Mouse (Mus musculus) liver, postnatal 0 days (tissue): ENCODE measurements around the gene 9930111J21Rik2.
"Not testable (repeated sequence)": the region's sequence is repeated elsewhere in the genome, so short reads cannot be mapped to it uniquely, and the experiment has no call there.

Experiments
- CTCF ChIP-seq: sonication (generic); IDR thresholded peaks from 2 replicates; pipeline ENCODE4 v1.5.1; 2016; ENCODE audit warnings: antibody characterized with exemption, low read depth
- EP300 ChIP-seq: IDR thresholded peaks from 2 replicates; pipeline ENCODE4 v1.6.1; 2016; ENCODE audit warnings: antibody characterized with exemption, low read depth, mild to moderate bottlenecking

- TF ChIP-seq CTCF, EP300: not testable (repeated sequence)
Observed at GRCm38 (mm10) chr11:49012074-49012473, 39.0 kb downstream of the 9930111J21Rik2 start.
